Mouse (Mus musculus): ENCODE data around the gene Il31. TPM values are rescaled to one million over a fixed set of nuclear protein-coding genes. Genes with fewer than 3 reads are reported as not detected.

The Il31 gene
- total RNA-seq, 2 experiments from 2014 or later, result not detected

DNA sequence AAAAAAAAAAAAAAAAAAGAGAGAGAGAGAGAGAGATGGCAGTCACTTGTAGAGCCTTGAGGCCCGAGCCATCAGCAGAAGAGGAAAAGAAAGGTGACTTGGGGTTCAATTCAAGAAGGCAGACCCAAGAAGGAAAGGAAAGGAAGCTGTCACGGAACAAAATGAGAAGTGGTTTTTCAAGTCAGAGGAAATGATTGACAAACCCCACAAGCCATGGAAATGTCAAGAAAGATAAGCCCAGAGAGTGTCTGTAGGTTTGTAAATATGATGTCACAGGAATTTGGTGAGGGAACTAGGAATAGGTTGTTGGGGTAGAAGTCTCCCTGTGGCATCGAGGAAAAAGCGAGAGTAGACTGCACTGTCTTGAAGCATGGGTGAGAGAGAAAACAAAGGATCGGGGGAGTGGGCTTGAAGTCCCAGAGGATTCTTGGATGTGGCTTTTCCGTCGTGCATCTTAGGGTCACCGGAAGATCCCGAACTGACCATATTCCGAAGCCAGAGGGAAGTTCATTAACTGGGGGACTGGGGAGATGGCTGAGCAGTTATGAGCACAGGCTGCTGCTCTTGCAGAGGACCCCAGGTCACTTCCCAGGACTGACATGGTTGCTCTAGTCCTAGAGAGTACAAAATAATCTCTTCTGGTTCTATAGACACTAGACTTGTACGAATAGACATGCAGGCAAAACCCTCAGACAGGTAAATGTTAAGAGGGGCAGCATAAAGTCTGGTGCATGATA is 1.5 kb downstream of the Il31 start:
- intact Hi-C loops (cut with DNase I), result no loop called here
- no peak for DNase-seq

DNA sequence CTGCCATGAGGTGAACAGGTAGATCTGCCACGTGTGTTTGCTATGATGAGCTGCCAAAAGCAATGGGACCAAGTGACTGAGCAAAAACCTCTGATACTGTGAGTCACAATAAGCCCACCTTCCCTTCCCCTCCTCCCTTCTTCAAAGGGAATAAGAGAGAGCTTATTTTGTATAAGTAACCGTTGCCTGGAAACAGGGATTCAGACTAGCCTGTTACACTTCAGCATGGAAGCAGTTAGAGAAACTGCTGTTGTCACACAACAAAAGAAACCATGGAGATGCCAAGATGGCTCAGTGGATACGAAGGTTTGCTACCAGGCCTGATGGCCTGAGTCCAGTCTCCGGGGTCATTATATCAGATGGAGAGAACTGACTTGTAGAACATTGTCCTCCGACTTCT is 15.5 kb downstream of the Il31 start:
- DNase-seq, result no peak
- intact Hi-C loops (cut with DNase I), result no loop called here

DNA sequence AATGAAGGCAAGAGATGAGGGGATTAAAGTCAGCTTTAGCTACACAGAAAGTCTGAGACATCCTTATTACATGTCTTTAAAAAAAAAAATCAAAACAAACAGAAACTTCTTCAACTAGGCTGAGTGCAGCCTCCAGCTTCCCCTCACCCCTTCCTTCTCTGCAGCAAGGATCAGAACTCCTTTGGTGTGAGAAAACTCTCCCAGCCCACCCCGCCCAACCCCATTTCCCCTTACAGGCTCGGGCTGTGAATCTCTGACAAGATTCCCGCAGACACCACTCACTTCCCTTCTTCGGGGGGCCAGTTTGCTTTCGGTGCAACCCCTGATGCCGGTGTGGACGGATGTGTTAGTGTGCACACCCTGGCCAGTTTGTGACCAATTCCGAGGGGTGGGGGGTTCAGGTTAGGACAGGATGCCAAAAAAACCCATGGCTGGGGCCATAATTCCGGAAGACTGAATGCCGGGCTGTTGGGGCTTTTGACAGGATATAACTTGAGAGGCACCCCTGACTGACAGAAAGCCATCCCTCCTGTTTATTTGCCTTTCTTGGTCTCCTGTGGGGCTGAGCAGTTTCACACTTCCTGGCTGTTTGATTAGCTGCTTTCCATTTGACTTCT is 18.4 kb downstream of the Il31 start:
- no peak for DNase-seq
- intact Hi-C loops (cut with DNase I), result no loop called here

DNA sequence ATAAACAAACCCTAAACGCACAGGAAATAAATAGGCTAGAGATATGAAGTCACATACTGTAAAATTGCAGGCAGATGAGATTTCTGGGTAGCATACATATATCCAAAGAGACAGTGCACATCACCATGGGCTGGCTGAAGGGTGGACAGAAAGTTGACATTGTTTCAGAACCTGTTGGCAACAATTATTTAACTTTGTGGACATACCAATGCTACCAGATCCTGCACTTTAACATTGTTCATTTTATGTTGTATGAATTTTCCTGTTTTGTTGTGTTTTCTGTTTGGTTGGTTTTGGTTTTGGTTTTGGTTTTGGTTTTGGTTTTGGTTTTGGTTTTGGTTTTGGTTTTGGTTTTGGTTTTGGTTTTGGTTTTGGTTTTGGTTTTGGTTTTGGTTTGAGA is 24.7 kb downstream of the Il31 start:
- DNase-seq, result no peak
- intact Hi-C loops (cut with DNase I), result no loop called here

DNA sequence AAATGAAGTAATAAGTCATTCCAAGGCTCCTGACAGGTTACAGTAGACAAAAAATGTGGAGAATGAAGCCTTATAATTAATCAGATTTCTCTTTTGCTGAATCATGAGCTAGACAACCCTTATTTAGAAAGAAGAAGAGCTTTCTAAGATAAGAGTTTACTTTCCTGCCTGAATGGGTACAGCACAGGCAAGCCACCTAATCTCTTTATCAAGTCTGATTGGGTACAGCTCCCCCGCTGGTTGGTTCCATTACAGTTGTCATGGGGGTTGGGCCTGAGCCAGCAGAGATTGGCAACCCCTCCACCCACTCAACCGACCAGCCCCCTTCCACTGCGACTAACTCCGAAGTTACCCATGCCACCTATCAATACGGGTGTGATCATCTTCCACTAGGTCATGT is 27.9 kb downstream of the Il31 start:
- intact Hi-C loops (cut with DNase I), result no loop called here
- no peak for DNase-seq

DNA sequence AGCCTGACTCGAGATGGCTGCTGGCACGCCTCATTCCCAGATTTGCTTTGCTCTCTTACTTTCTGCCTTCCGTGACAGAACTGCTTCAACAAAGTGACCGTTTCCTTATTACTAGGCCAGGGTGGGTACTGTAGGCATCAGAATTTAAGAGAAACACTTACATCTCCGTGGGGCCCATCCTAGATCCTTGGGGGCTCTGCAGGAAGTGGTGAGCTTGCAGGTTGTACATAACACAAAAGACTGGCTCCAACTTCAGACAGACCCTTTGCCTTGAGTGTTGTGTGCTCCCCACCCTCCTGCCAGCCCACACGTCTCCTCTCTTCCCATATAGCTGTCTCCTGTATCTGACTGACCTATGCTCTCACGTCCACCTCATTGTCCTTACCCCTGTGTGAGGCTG is 37.4 kb downstream of the Il31 start:
- intact Hi-C loops (cut with DNase I), result no loop called here
- DNase-seq, result no peak

DNA sequence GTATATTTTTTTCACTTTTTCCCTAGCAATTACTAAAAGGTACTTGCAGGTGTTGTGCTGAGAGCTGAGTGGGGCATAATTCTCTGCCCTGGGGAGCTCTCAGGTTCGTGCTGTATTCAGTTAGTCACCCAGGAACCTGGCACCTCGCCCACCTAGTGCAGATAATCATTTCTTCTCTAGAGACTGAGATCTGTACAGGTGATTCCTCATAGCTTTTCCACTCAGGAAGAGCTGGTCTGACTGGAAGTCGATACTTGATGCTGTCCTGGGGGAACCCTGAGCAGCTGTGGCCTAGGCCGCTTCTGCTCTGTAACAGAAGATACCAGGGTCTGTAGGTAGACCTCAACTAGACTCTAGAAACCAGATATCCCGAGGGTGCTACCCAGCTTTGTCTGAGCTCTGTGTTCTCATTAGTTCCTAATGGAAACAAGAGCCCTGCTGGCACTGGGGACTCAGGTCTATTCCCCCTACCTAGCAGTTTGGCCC is 44.4 kb downstream of the Il31 start:
- intact Hi-C loops (cut with DNase I), result loop anchor here (1.0 to 2.0 kb wide), 2 partner anchors 54 to 164 kb away; no protein-coding TSS in a partner anchor
- DNase-seq, result no peak

DNA sequence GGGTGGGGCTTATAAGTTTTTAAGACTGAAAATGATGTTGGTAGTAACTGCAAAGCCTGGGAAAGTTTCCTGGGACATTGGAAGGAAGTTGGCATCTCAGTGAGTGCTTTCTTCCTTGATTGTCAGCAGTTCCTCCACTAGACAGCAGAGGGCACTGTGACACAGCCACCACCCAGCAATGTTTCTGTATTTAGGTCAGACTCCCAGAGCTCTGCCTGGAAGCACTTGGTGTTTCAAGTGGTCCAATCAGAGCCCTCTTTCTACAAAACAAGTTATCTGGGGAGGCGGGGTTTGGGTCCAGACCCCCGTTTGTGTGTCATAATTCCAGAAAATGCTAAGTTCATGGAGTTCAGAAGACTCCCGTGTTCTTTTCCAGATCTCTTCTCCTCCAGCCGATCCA is 45.2 kb downstream of the Il31 start:
- intact Hi-C loops (cut with DNase I), result loop anchor here (1.0 to 2.0 kb wide), 2 partner anchors 55 to 165 kb away; no protein-coding TSS in a partner anchor
- DNase-seq, result peak; percentile 83 to 89

DNA sequence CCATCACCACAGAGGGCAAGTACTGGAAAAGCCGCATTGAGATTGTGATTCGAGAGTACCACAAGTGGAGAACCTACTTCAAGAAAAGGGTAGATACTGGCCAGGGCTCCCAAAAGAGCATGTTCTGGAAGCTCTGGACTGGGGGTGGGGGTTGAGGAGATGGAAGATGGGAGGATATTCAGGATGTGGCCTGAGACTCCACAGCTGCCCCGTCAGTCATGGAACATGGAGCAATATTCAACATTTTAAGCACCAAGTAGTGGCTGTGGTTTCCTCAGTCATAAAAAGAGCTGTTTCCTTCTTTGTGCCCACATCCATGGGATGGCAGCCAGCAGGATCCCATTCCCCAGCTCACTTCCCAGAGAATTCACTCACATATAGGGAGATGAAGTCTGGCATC is 47.0 kb downstream of the Il31 start:
- intact Hi-C loops (cut with DNase I), result no loop called here

DNA sequence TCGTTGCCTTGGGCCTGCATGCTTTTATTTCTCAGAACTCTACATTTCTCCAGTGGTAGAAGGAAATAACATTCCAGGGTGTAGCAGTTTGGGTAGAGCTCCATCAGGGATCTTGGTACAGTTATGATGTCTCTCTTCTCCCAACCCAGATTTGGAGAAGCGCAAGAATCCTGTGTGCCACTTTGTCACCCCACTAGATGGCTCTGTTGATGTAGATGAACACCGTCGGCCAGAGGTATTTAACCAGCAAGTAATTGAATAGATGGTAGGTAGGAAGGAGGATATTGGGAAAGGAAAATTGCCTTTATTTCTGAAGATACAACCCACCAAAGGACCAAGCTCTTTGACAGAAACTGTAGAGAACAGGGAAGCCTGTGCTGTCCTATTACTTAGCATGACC is 48.6 kb downstream of the Il31 start:
- intact Hi-C loops (cut with DNase I), result no loop called here
- DNase-seq, result no peak

More for the DNA sequence above, 47.0 kb downstream of the Il31 start:
- DNase-seq, result no peak

DNA sequence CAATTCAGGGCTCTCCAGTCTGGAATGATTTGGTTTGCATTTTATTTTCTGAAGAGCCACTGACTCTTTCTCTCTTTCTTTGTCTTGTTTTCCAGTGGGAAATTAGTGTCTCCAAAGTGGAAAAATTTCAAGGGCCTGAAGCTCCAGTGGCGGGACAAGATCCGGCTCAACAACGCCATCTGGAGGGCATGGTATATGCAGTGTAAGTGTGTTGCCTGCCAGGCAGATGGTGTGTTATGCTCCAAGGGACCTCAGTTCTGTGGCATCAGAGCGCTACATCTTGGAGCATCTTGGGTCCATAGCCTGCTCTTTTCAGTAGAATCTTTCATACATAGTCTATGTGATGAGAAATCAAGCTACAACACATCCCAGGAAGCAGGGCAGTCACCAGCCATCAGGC is 49.3 kb downstream of the Il31 start:
- intact Hi-C loops (cut with DNase I), result loop anchor here (5.0 to 10.0 kb wide), 2 partner anchors 155 to 188 kb away; partner anchors contain the start of gene Wdr66
- peak in 1 of 2 experiments; percentile 55 for DNase-seq

DNA sequence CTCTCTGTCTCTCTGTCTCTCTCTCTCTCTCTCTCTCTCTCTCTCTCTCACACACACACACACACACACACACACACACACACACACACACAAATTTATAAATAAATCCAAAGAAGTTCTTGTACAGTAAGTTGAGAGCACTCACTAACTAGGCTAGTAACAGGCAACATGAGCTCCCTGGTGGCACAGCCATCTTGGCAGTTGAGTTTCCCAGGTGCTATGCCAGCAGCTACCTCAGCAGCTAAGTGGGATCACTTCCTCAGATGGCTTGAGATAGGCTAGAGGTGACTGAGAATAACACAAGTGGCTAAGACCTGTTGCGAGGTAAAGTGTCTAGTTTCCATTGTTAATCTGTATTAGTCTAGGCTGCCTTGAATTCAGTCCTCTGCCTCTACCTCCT is 50.0 kb downstream of the Il31 start:
- intact Hi-C loops (cut with DNase I), result loop anchor here (5.0 to 10.0 kb wide), 2 partner anchors 155 to 187 kb away; partner anchors contain the start of gene Wdr66
- no peak for DNase-seq

DNA sequence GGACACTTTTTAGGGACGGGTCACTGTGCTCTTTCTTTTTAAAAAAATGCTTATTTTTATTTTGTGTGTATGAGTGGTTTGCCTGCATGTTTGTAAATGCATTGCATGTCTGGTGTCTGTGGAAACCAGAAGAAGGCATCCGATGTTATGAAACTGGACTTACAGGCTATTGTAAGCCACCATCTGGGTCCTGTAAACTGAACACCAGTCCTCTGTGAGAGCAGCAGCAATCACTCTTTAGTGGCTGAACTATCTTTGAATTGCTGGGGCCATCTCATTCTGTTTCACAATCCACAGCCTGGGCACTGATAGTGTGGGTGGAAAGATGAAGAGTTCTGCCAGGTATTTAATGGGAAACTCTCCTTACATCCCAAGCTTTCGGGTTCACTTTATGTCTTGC is 50.9 kb downstream of the Il31 start:
- DNase-seq, result no peak
- intact Hi-C loops (cut with DNase I), result loop anchor here (5.0 to 10.0 kb wide), 2 partner anchors 154 to 186 kb away; partner anchors contain the start of gene Wdr66

DNA sequence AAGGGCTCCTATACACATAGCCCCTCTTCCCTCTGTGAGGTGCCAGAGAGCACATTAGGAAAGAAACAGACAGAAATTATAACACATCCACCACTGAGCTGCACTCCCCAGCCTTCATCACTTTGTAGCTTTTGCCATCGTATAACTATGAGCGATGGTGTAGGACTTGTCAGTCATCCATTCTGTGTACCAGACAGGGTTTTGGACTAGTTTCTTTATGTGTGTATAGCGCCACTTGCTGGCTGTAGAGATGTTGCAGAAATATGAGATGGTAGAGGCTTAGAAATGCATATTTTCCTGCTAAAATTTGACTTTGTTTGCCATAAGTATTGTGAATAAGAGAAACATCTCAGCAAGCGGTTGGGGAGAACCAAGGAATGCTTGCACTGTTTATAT is 52.5 kb downstream of the Il31 start:
- peak; percentile 72 to 77 for DNase-seq

DNA sequence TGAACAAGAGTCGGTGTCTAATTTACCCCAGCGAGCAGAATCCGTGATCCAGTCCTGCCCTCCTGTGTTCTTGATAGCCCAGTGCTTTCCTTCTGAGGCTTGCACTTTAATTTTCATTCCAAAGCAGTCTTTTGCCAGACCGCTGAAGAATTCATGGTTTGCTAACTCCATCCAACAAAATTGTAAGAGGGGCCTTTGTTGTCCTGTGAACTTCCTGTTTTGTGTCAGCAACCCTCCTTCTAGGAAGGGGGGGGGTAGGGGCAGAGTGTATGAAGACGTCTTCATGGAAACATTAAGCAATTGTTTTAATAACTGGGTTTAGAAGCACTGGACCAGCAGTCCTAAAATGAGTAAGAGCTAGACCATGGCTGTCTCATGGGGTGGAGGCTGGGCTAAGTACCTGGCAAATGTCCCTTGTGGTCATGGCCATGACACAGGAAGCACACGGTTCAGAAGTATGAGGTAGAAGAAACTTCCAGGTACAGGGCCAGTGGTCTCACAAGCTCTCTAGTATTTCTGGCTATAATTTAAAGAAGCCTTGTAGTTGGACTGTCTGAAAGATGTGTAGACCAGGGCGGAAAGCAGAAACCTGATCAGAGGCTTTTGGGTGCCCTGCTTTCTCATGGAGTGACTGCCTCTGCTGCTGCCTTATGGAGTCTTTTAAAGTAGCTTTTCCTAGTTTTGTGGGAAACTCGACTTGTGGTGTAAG is 53.1 kb downstream of the Il31 start:
- DNase-seq, result peak; percentile 38 to 47
- intact Hi-C loops (cut with DNase I), result loop anchor here (1.0 to 10.0 kb wide), 3 partner anchors 59 to 184 kb away; partner anchors contain the start of gene Wdr66

More for the DNA sequence above, 52.5 kb downstream of the Il31 start:
- intact Hi-C loops (cut with DNase I), result loop anchor here (1.0 to 10.0 kb wide), 3 partner anchors 59 to 184 kb away; partner anchors contain the start of gene Wdr66

DNA sequence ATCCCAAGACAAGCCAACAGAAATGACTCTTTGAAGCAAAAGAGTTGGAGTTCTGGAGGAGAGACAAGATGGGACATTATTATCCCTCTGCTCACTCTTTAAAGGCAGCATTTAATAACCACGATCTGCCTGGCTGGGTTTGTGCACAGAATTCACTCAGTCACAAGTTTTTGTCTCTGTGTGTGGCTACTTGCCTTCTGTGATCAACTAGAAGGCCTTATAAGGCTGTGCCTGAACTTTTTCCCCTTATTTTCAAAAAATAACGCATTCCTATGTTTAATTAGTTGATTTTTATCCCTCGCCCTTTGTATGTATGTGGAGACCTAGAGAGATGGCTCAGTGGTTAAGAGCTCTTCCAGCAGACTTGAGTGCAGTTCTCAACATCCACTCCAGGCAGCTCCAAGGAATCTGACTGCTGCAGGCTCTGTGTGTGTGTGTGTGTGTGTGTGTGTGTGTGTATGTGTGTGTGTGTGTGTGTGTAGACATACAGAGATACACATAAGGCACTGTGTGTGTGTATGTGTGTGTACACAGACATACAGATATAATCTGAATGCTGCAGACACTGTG is 56.9 kb downstream of the Il31 start:
- intact Hi-C loops (cut with DNase I), result loop anchor here (1.0 to 10.0 kb wide), 3 partner anchors 35 to 148 kb away; no protein-coding TSS in a partner anchor
- DNase-seq, result no peak

DNA sequence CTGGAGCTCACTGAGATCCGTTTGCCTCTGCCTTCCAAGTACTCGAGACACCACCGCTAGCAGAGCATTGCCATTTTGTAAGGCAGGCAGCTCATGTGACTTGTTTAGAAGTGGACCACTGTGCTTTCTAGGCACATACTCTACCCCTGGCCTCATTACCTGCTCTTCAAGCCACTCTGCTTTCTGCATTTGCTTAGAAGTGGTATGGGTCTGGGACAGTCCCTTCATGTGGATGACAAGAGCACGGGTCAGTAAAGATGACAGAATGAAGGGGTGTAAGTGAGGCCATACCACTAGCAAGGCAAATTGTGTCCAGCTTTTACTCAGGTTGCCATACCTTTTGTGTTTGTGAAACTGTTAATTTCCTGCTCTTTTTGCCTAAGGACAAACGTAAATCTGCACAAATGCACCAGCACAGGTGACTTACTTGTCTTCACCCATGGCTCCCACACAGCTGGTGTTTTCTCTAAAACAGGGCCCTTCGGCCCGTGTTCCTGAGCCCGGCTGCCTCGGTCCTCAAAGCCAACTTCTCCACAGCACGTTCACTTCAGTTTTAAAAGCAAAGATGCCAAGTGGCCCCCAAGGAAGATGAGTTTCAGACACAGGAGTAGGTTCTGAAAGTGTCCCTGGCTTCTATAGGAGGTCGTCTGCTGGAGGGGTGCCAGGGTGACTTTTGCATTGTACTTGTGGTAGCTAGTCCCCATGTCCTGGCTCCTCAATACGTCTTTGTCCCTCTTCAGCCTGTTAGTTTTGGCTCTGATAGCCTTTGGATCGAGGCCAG is 57.6 kb downstream of the Il31 start:
- DNase-seq, result peak; percentile 89 to 91
- intact Hi-C loops (cut with DNase I), result loop anchor here (1.0 to 10.0 kb wide), 3 partner anchors 34 to 147 kb away; no protein-coding TSS in a partner anchor
